Mouse (Mus musculus) embryonic facial prominence, embryonic 13.5 days (tissue): ENCODE measurements around the gene Olfr826. TPM values are rescaled to one million over a fixed set of nuclear protein-coding genes. Genes with fewer than 3 reads are reported as not detected.
"Not testable (repeated sequence)": the region's sequence is repeated elsewhere in the genome, so short reads cannot be mapped to it uniquely, and the experiment has no call there.

Experiments
- ATAC-seq: fragments of 200-750 bp; cut with Nextera tagmentation; 2 replicates; pipeline ENCODE4 v1.8.0; 2017; ENCODE audit warnings: low read depth; ENCODE audit not compliant: insufficient number of reproducible peaks, insufficient read depth, low FRiP score, low TSS enrichment
- H3K27ac ChIP-seq: fragments of 300-500 bp; sonication (generic); 2 replicates; pipeline ENCODE4 v1.5.1; 2015; ENCODE audit warnings: moderate library complexity, mild to moderate bottlenecking, inconsistent platforms
- H3K27me3 ChIP-seq: fragments of 300-500 bp; sonication (generic); 2 replicates; pipeline ENCODE4 v1.6.1; 2015; ENCODE audit warnings: mild to moderate bottlenecking, inconsistent platforms
- H3K36me3 ChIP-seq: fragments of 300-500 bp; sonication (generic); 2 replicates; pipeline ENCODE4 v1.6.1; 2015; ENCODE audit warnings: mild to moderate bottlenecking, inconsistent platforms
- H3K4me1 ChIP-seq: fragments of 300-500 bp; sonication (generic); 2 replicates; pipeline ENCODE4 v1.6.1; 2015; ENCODE audit warnings: inconsistent platforms
- H3K4me2 ChIP-seq: fragments of 300-500 bp; sonication (generic); 2 replicates; pipeline ENCODE4 v1.6.1; 2015; ENCODE audit warnings: moderate library complexity, mild to moderate bottlenecking, inconsistent platforms
- H3K4me3 ChIP-seq: fragments of 300-500 bp; sonication (generic); 2 replicates; pipeline ENCODE4 v1.5.1; 2015; ENCODE audit warnings: mild to moderate bottlenecking, inconsistent platforms
- H3K9ac ChIP-seq: fragments of 300-500 bp; sonication (generic); 2 replicates; pipeline ENCODE4 v1.6.1; 2015; ENCODE audit warnings: mild to moderate bottlenecking, inconsistent platforms
- H3K9me3 ChIP-seq: fragments of 300-500 bp; sonication (generic); 2 replicates; pipeline ENCODE4 v1.6.1; 2016; ENCODE audit warnings: inconsistent platforms
- WGBS: fragments of 180-500 bp; shearing (Covaris S2); methylation state at CpG from one replicate; pipeline ENCODE4 v1.1.7; 2015; ENCODE audit warnings: mixed read lengths; 5-methylcytosine and 5-hydroxymethylcytosine counted together
- polyA plus RNA-seq: library from polyadenylated mRNA; unstranded; fragments of >200 nt; fragmentation: Nextera tagmentation; extraction: Ambion mirVana; gene quantifications from 2 replicates; pipeline ENCODE4 v1.2.1, GENCODE M21; 2015

The Olfr826 gene
- not detected in 2 replicates for polyA plus RNA-seq

DNA sequence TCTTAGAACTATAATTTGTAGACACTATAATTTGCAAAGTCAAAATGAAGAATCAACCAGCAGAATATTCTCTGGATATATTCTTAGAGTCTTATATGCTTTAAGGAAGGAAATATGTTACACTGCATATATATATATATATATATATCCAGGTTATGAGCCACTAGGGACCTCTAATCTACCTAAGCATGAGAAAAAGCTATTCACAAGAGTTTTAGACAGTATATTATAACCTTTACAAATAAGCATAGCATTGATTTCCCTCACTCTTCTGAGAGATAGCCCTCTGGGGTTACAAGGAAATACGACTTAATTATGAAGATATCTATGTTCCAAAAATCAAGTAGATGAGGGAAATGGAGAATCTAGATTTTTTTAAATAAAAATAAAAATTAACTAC is at the start of gene Olfr826:
Olfr826 (minus strand) TSS at position 101 of the 400 bp plus-strand sequence.
- no peaks in the 10 kb centered on the region for H3K27me3 ChIP-seq
- H3K4me3 ChIP-seq = no peak within 1 kb of the TSS
- H3K36me3 ChIP-seq = no peaks in the 10 kb centered on the region
- no peak within 1 kb of the TSS for H3K4me2 ChIP-seq
- H3K4me1 ChIP-seq = no peaks in the 10 kb centered on the region
- no peak for ATAC-seq
- 68% methylated on average over 1 of the region's 1 CpGs for WGBS
- H3K9me3 ChIP-seq = no peaks in the 10 kb centered on the region
- no peak within 1 kb of the TSS for H3K9ac ChIP-seq
- H3K27ac ChIP-seq = no peak within 1 kb of the TSS

DNA sequence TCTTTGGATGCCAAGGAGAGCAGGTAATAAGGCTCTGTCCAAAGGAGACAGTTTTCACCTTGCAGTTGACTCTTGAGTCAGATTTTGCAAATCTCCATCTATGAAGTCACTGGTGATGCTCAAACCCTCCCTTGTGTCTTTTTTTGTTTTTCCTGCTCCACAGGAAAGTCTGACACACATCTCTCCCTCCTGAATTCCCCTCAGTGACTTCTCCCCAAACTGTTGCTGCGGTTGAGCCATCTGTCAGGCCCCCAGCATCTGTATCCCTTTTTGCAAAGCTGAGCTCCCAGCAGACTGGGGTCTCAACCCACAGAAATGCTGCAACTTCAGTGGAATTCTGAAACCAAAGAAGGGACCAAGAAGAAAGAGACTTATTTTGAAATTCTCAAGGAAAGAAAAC is 48.1 kb upstream of the Olfr826 start:
- ATAC-seq = no peak
- no peaks in the 10 kb centered on the region for H3K36me3 ChIP-seq
- no peak overlapping the region for H3K27ac ChIP-seq
- no peaks in the 10 kb centered on the region; the same call in 1 of the 2 replicates for H3K4me1 ChIP-seq
- H3K4me3 ChIP-seq = no peak overlapping the region
- H3K9me3 ChIP-seq = no peaks in the 10 kb centered on the region
- WGBS = 73% methylated on average over 1 of the region's 1 CpGs
- H3K9ac ChIP-seq = no peak overlapping the region
- no peak overlapping the region for H3K4me2 ChIP-seq
- no peaks in the 10 kb centered on the region for H3K27me3 ChIP-seq

DNA sequence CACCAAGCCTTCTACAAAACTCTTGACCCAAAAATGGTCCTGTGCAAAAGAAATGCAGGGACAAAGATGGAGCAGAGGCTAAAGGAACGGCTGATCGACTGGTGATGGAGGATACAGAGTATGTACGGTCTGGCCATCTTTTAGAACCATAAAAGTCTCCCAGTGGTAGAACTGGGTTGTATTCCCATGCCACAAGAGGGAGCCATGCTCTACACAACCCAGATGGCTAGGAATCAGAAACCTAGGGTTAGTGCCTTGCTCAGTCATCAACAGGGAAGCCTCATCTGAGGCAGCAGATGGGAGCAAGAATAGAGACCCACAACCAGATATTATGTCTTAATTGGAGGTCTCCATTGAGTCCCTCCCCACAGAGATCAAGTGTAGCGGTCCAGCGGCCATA is 45.6 kb upstream of the Olfr826 start:
- no peaks in the 10 kb centered on the region for H3K9me3 ChIP-seq
- no peak overlapping the region for H3K27ac ChIP-seq
- no peak overlapping the region for H3K9ac ChIP-seq
- WGBS = 88% methylated on average over 5 of the region's 5 CpGs
- no peak for ATAC-seq
- no peaks in the 10 kb centered on the region for H3K36me3 ChIP-seq
- no peak overlapping the region for H3K4me2 ChIP-seq
- H3K27me3 ChIP-seq = no peaks in the 10 kb centered on the region
- no peaks in the 10 kb centered on the region; the same call in 1 of the 2 replicates for H3K4me1 ChIP-seq
- H3K4me3 ChIP-seq = no peak overlapping the region

DNA sequence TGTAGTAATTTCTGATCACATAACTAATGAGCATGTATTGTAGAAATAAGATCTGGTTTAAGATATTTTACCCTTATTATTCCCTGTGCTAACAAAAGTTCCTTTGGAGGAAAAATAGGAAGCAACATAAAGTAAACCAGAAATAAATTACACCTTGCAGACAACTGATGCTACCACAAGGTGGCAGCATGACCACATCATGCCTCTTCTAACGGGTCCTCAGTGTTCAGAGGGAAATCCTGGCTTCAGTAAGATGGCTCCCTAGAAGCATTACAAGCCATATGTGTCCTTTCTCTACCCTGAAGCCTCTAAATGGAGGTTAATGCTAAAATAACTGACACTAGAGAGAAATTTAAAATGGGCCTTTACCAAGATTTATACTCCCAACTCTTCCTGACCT is 44.3 kb upstream of the Olfr826 start:
- no peak for ATAC-seq
- Histone ChIP-seq H3K9me3 (no peaks in the 10 kb centered on the region), H3K36me3 (no peaks in the 10 kb centered on the region), H3K4me2 (no peak overlapping the region), H3K27me3 (no peaks in the 10 kb centered on the region), H3K4me3 (no peak overlapping the region), H3K4me1 (no peaks in the 10 kb centered on the region; the same call in 1 of the 2 replicates), H3K27ac (no peak overlapping the region), H3K9ac (no peak overlapping the region)
- 3% methylated on average over 1 of the region's 1 CpGs for WGBS

DNA sequence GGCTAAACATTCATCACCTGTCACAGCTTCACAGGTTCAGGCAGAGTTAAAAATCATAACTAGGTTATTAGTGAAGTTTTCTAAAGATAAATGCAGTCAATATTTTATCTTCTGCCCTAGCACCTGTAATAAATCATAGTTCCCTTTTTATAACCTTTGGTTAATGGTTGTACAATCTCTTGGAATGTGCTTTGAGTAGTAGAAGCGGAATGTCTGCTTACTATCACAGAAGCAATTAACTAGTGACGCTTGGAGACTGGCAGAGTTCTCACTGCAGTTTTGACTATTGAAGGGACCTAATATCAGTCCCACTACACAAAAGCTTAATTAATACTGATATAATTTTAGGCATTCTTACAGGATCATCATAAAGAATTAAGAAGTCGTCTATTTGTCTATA is 41.0 kb upstream of the Olfr826 start:
- WGBS = 78% methylated on average over 3 of the region's 3 CpGs

DNA sequence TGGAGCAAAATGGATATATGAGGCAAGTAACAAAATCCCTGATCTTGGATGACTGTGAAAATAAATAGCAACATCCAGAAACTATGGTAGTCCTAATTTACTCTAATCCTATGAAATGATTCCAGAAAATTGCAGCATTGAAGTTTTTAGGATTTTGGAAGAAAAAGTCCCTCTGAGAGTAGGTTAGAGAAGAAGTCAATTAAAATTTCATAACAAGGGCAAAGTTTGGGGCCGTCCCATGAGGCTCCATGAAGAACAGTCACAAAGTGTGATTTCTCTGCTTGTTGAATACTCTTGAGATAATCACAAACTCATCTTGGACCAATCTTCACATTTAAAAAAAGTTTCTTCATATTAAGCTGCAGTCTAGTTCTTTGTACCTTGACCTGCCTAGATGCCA is 30.3 kb upstream of the Olfr826 start, which contains the start of gene Olfr827:
Olfr827 (minus strand) TSS at position 101 of the 400 bp plus-strand sequence.
- ATAC-seq = no peak
- H3K4me1 ChIP-seq = no peaks in the 10 kb centered on the region
- H3K27me3 ChIP-seq = no peaks in the 10 kb centered on the region
- H3K27ac ChIP-seq = no peak within 1 kb of the TSS
- no peak within 1 kb of the TSS for H3K4me3 ChIP-seq
- H3K36me3 ChIP-seq = no peaks in the 10 kb centered on the region
- 89% methylated on average over 1 of the region's 1 CpGs for WGBS
- no peaks in the 10 kb centered on the region for H3K9me3 ChIP-seq
- H3K4me2 ChIP-seq = no peak within 1 kb of the TSS
- H3K9ac ChIP-seq = no peak within 1 kb of the TSS

More for the DNA sequence above, 41.0 kb upstream of the Olfr826 start:
- Histone ChIP-seq H3K4me2 (no peak overlapping the region), H3K4me3 (no peak overlapping the region), H3K27me3 (no peaks in the 10 kb centered on the region), H3K27ac (no peak overlapping the region), H3K36me3 (no peaks in the 10 kb centered on the region), H3K9me3 (no peaks in the 10 kb centered on the region), H3K9ac (no peak overlapping the region), H3K4me1 (no peaks in the 10 kb centered on the region)
- ATAC-seq = no peak

DNA sequence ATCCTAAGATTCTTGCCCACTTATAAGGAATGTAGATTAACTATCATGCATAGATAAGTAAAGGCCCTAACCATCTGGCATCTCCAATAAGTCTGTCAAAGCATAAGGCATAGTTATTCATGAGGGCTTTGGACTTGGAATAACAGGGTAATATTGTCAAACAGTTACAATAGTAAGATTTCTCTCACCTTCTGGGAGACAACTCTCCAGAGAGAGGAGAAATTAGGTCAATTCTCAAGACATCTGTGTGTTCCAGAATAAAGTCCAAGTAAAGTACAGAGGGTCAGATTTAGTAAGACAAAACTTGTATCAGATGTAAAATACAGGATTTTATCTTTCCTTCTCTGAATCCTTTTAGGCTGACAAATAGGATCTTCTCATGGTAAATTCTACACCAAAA is 17.3 kb downstream of the Olfr826 start, which contains the start of gene Olfr825:
Olfr825 (minus strand) TSS at position 101 of the 400 bp plus-strand sequence.
- Histone ChIP-seq H3K4me1 (no peaks in the 10 kb centered on the region), H3K4me2 (no peak within 1 kb of the TSS)
- ATAC-seq = no peak

DNA sequence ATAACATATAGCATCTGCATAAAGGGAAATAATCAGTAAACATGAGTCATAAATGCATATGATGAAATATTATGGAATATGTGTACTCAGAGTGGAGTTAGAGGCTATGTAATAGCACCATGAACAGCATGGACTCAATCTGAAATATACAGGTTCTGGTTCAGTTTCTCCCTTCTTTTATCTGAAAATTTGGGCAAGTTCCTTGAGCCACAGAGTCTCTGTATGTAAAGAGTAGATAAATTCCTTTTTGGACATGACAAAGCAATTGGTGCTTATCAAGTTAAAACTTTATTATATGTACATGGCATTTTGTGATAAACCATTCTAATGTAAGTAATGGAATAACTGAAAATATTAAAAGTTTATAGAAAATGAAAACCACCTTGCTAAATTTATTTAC is 18.8 kb downstream of the Olfr826 start:
- Histone ChIP-seq H3K27me3 (no peaks in the 10 kb centered on the region), H3K9me3 (no peaks in the 10 kb centered on the region), H3K4me1 (no peaks in the 10 kb centered on the region), H3K27ac (no peak overlapping the region), H3K4me3 (no peak overlapping the region), H3K9ac (no peak overlapping the region), H3K4me2 (no peak overlapping the region), H3K36me3 (no peaks in the 10 kb centered on the region)
- ATAC-seq = no peak

More for the DNA sequence above, 17.3 kb downstream of the Olfr826 start, which contains the start of gene Olfr825:
- H3K36me3 ChIP-seq = no peaks in the 10 kb centered on the region
- no peak within 1 kb of the TSS for H3K27ac ChIP-seq
- no peaks in the 10 kb centered on the region for H3K27me3 ChIP-seq
- no peak within 1 kb of the TSS for H3K4me3 ChIP-seq
- no peak within 1 kb of the TSS for H3K9ac ChIP-seq
- no peaks in the 10 kb centered on the region for H3K9me3 ChIP-seq

DNA sequence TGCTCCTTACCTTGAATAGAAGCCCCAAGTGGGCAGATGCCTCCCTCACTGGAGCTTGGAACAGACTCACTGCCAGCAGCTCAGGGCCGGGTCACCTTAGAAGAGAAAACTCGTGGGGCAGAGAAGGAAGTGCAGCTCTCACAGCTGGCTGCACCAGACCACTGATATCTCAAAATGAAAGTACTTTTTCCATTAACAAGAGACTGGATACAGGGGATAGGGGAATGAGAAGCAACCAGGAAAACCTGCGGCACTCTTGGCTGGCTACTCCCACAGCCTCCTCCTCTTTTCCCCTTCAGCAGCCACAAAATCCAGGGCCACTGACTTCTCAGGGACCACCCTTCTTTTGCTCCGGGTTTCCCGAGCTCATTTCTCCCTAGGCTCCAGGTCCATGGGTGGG is 39.9 kb downstream of the Olfr826 start:
- H3K9me3 ChIP-seq = no peaks in the 10 kb centered on the region
- no peak overlapping the region for H3K4me3 ChIP-seq
- no peak overlapping the region for H3K4me2 ChIP-seq
- H3K4me1 ChIP-seq = no peaks in the 10 kb centered on the region
- ATAC-seq = no peak
- 77% methylated on average over 5 of the region's 5 CpGs for WGBS
- no peak overlapping the region for H3K27ac ChIP-seq
- no peaks in the 10 kb centered on the region for H3K27me3 ChIP-seq
- H3K9ac ChIP-seq = no peak overlapping the region
- H3K36me3 ChIP-seq = no peaks in the 10 kb centered on the region

DNA sequence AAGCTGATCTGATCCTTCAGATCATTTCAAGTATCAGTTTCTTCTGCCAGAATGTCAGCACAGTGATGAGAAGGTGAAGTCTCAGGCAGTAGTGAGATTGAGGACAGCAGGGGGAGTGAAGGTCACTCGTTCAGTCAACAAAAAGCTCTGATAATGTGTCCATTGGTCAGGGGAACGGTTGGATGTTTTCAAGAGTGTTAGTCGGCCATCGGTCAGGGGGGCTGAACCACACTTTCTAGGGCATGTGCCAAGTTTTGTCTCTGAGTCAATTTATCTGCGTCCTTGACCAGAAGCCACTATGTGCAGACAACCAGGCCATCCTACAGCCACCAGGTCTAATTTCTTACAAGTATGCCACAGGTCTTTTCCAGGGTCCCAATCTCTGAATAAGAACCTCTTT is 41.5 kb downstream of the Olfr826 start:
- not testable (repeated sequence) for ATAC-seq, H3K36me3 ChIP-seq, H3K4me1 ChIP-seq, H3K9ac ChIP-seq, H3K27me3 ChIP-seq, H3K4me2 ChIP-seq, H3K4me3 ChIP-seq, H3K27ac ChIP-seq, H3K9me3 ChIP-seq
- whole genome bisulfite sequencing = 85% methylated on average over 5 of the region's 5 CpGs

DNA sequence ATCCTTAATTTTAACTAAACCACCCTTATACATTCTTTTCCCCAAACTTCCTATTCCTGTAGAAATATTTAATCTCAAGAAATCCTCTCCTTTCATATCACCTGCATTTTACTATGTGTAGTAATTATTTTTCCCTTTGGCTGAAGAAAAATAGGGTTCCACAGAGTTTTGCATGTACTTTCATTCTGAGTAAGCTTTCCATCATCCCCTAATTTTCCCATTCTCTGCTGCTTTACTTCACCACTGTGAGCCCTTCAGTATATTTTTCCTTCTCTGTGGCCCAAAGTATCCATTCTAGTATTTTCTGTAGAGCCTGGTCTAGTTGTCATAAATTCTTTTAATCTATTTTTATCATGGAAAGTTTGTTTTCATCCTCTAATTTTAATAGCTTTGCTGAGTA is 49.2 kb downstream of the Olfr826 start:
- no peaks in the 10 kb centered on the region for H3K9me3 ChIP-seq
- no peaks in the 10 kb centered on the region for H3K36me3 ChIP-seq
- H3K4me2 ChIP-seq = no peak overlapping the region
- no peaks in the 10 kb centered on the region for H3K27me3 ChIP-seq
- no peaks in the 10 kb centered on the region for H3K4me1 ChIP-seq
- no peak overlapping the region for H3K9ac ChIP-seq
- no peak overlapping the region for H3K27ac ChIP-seq
- no peak overlapping the region for H3K4me3 ChIP-seq
- no peak for ATAC-seq

DNA sequence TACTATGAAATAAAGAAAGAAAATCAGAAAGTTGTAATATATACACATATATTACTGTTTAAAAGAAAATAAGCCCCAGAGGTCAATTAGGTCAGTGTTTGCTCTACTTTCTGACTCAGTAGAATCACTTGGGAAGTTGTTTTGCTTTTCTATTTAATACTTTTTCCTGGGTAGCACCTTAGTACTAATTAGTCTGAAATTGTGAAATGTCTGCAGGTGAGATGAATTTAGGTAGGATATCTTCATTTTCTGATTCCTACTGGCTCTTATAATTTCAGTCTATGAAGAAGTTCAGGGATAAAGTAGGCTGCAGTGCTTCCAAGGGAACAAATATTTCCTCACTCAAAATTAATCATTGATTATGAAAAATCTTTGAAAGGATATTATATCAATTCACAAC is 54.1 kb downstream of the Olfr826 start, which contains the start of gene Olfr824:
Olfr824 (minus strand) TSS at position 101 of the 400 bp plus-strand sequence.
- ATAC-seq, H3K4me3 ChIP-seq, H3K9me3 ChIP-seq, H3K36me3 ChIP-seq, H3K4me2 ChIP-seq, H3K4me1 ChIP-seq, H3K27ac ChIP-seq, H3K27me3 ChIP-seq, H3K9ac ChIP-seq: not testable (repeated sequence)
